Mouse (Mus musculus) olfactory bulb, adult 2 months (tissue): ENCODE results near the gene 2210016F16Rik.

ENCODE experiments used
- CTCF ChIP-seq: fragments of 200-500 bp; IDR thresholded peaks from 2 replicates; pipeline ENCODE4 v1.5.1; 2012; ENCODE audit warnings: low read depth, mild to moderate bottlenecking, low read length, moderate library complexity; ENCODE audit not compliant: insufficient read depth
- POLR2A ChIP-seq: fragments of 200-500 bp; IDR thresholded peaks from 2 replicates; pipeline ENCODE4 v1.6.1; 2012; ENCODE audit warnings: mild to moderate bottlenecking, low read depth, low read length, moderate library complexity; ENCODE audit not compliant: insufficient read depth

- TF ChIP-seq POLR2A (no peak), CTCF (no peak)
Observed at GRCm38 (mm10) chr13:58389324-58389951, 4.4 kb upstream of the 2210016F16Rik start.
